In the genomic region with DNA sequence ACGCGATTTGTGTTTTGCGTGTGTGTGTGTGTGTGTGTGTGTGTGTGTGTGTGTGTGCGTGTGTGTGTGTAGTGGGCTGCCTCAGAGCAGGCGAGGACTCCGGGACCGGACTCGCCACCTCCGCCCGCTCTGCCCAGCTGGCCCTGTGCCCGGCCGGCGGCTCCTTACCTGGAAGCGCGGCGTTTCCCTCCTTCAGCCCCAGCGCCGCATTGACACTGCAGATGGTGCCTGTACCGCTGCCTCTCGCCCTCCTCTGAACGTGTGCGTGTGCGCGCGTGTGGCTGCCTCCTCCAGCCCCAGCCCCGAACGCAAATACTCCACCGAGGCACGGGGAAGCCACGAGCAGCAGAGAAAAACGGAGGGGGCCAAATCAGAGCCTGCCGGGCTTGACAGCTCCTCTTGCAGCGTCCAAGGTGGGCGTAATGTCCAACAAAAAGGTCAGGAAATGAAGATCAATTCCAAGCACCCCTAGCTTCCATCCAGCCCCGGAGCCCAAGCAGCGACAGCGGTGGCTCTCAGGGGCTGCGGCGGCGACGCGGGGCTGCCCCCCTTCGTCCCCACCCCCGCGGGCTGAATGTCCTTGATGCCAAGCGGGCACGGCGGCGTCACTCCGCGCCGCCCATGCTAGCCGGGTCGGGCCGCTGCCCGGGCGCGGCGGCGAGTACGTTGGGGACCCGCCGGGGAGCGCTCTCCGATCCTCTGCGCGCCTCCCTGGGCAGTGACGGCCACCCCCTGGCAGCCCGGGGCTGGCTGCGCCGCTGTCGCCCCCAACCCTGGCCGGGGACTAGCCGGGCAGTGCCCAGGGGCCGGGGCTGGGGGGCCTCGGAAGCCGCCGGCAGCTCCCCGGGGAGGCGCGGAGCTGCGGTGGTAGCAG, we compare ENCODE assay signal across 8 mouse cellular contexts. TPM values are rescaled to one million over a fixed set of nuclear protein-coding genes. Genes with fewer than 3 reads are reported as not detected.
A peak's percentile ranks its signal among the peaks of the same experiment; 100 is the strongest.
DNase-seq lines count a peak whose midpoint lies in the region; ATAC-seq and TF ChIP-seq lines count a peak whose summit lies in the region.

No protein-coding gene starts in this region.

- peak overlapping the region; percentile 42 for H3K4me3 ChIP-seq in spleen, adult 2 months (ENCODE audit: extremely low read depth, insufficient read depth, insufficient read length)
- H3K4me3 ChIP-seq in embryonic facial prominence, embryonic 10.5 days: peak overlapping the region; percentile 80
- H3K4me3 ChIP-seq in heart, embryonic 11.5 days (ENCODE audit: low read depth, low read length): peak overlapping the region; percentile 72
- peak overlapping the region; percentile 69 for H3K4me3 ChIP-seq in kidney, embryonic 15.5 days (replicated peaks)
- H3K4me3 ChIP-seq in liver, embryonic 11.5 days (ENCODE audit: low read depth, low read length): peak overlapping the region; percentile 70
- peak overlapping the region; percentile 95 for H3K4me3 ChIP-seq in neural tube, embryonic 12.5 days

- H3K4me2 ChIP-seq in heart, embryonic 11.5 days: peak overlapping the region; percentile 95
- H3K4me2 ChIP-seq in kidney, embryonic 15.5 days: peak overlapping the region; percentile 100
- peak overlapping the region; percentile 94 for H3K4me2 ChIP-seq in liver, embryonic 11.5 days
- peak overlapping the region; percentile 98 for H3K4me2 ChIP-seq in neural tube, embryonic 12.5 days (replicated peaks)

- no peak for TF ChIP-seq POLR2A in spleen, adult 2 months (IDR thresholded peaks at IDR 0.05; ENCODE audit: low read depth, low read length)

- 1% methylated on average over 81 of the region's 82 CpGs for WGBS in spleen, adult 2 months
- under 1% methylated on average over 82 of the region's 82 CpGs for WGBS in embryonic facial prominence, embryonic 10.5 days
- 1% methylated on average over 71 of the region's 82 CpGs for whole genome bisulfite sequencing in heart, embryonic 11.5 days (ENCODE audit: insufficient replicate concordance)
- under 1% methylated on average over 66 of the region's 82 CpGs for WGBS in kidney, embryonic 15.5 days
- WGBS in liver, embryonic 11.5 days: 1% methylated on average over 80 of the region's 82 CpGs
- under 1% methylated on average over 78 of the region's 82 CpGs for WGBS in neural tube, embryonic 12.5 days

- peaks cover 10% of the 10 kb centered on the region for H3K27me3 ChIP-seq in spleen, adult 2 months (ENCODE audit: control insufficient read depth, insufficient read depth, low read length)
- H3K27me3 ChIP-seq in embryonic facial prominence, embryonic 10.5 days (replicated peaks; ENCODE audit: low read depth, poor library complexity, severe bottlenecking): peaks cover 84% of the 10 kb centered on the region
- peaks cover 5% of the 10 kb centered on the region; the same call in 1 of the 2 replicates for H3K27me3 ChIP-seq in heart, embryonic 11.5 days (ENCODE audit: control insufficient read depth, insufficient read depth, low read length)
- H3K27me3 ChIP-seq in kidney, embryonic 15.5 days: peaks cover 95% of the 10 kb centered on the region
- H3K27me3 ChIP-seq in liver, embryonic 11.5 days (replicated peaks; ENCODE audit: control insufficient read depth, insufficient read depth, low read length): peaks cover 79% of the 10 kb centered on the region
- H3K27me3 ChIP-seq in neural tube, embryonic 12.5 days (replicated peaks): peaks cover 31% of the 10 kb centered on the region

- DNase-seq in spleen, adult 2 months (ENCODE audit: low read depth in 1 of 2, low spot score in 2 of 2): no peak
- no peak for DNase-seq in spleen, adult 18-20 months
- peak; percentile 57 for DNase-seq in embryonic facial prominence, embryonic 10.5 days (ENCODE audit: low spot score)
- no peak for DNase-seq in liver, embryonic 11.5 days (ENCODE audit: low spot score)

- no peak overlapping the region for H3K27ac ChIP-seq in spleen, adult 2 months (ENCODE audit: insufficient read depth, low read length)
- peak overlapping the region; percentile 83 for H3K27ac ChIP-seq in embryonic facial prominence, embryonic 10.5 days (replicated peaks)
- H3K27ac ChIP-seq in heart, embryonic 11.5 days (ENCODE audit: low read depth, low read length): peak overlapping the region; percentile 72
- no peak overlapping the region for H3K27ac ChIP-seq in kidney, embryonic 15.5 days
- no peak overlapping the region for H3K27ac ChIP-seq in liver, embryonic 11.5 days (ENCODE audit: low read depth, low read length)
- H3K27ac ChIP-seq in neural tube, embryonic 12.5 days: peak overlapping the region; percentile 90

- no peak for TF ChIP-seq CTCF in spleen, adult 2 months (IDR thresholded peaks at IDR 0.05; ENCODE audit: extremely low read depth, insufficient read depth, insufficient read length, insufficient replicate concordance)

- peak overlapping the region; percentile 83 for H3K9ac ChIP-seq in heart, embryonic 11.5 days (ENCODE audit: low read depth, low read length)
- peak overlapping the region; percentile 69 for H3K9ac ChIP-seq in kidney, embryonic 15.5 days
- peak overlapping the region; percentile 35 for H3K9ac ChIP-seq in liver, embryonic 11.5 days (ENCODE audit: low read depth, low read length)
- peak overlapping the region; percentile 89 for H3K9ac ChIP-seq in neural tube, embryonic 12.5 days

- H3K36me3 ChIP-seq in spleen, adult 2 months (ENCODE audit: control insufficient read depth, insufficient read depth, low read length): no peaks in the 10 kb centered on the region
- no peaks in the 10 kb centered on the region for H3K36me3 ChIP-seq in embryonic facial prominence, embryonic 10.5 days (replicated peaks)
- H3K36me3 ChIP-seq in heart, embryonic 11.5 days (ENCODE audit: control insufficient read depth, insufficient read depth, low read length): no peaks in the 10 kb centered on the region
- H3K36me3 ChIP-seq in kidney, embryonic 15.5 days: no peaks in the 10 kb centered on the region
- H3K36me3 ChIP-seq in liver, embryonic 11.5 days (ENCODE audit: control insufficient read depth, insufficient read depth, low read length): no peaks in the 10 kb centered on the region
- no peaks in the 10 kb centered on the region for H3K36me3 ChIP-seq in neural tube, embryonic 12.5 days

- no peaks in the 10 kb centered on the region for H3K9me3 ChIP-seq in embryonic facial prominence, embryonic 10.5 days
- no peaks in the 10 kb centered on the region for H3K9me3 ChIP-seq in heart, embryonic 11.5 days (replicated peaks; ENCODE audit: control insufficient read depth, low read length)
- H3K9me3 ChIP-seq in kidney, embryonic 15.5 days (replicated peaks): no peaks in the 10 kb centered on the region
- H3K9me3 ChIP-seq in liver, embryonic 11.5 days (ENCODE audit: control insufficient read depth, low read length): no peaks in the 10 kb centered on the region
- H3K9me3 ChIP-seq in neural tube, embryonic 12.5 days: no peaks in the 10 kb centered on the region

- peak; percentile 58 for ATAC-seq in heart, embryonic 11.5 days (replicated peaks; ENCODE audit: insufficient number of reproducible peaks, low FRiP score, low TSS enrichment)
- ATAC-seq in kidney, embryonic 15.5 days (replicated peaks; ENCODE audit: low FRiP score): peak; percentile 42
- peak; percentile 30; the same call in 1 of the 2 replicates for ATAC-seq in liver, embryonic 11.5 days (replicated peaks; ENCODE audit: low FRiP score)
- ATAC-seq in neural tube, embryonic 12.5 days (ENCODE audit: low FRiP score, low read depth): peak; percentile 63
- no peak for ATAC-seq in inflammation-experienced regulatory T-cells, adult 6 months

- no peaks in the 10 kb centered on the region for H3K4me1 ChIP-seq in spleen, adult 2 months (ENCODE audit: control insufficient read depth, insufficient read depth, insufficient read length)
- peaks cover 62% of the 10 kb centered on the region for H3K4me1 ChIP-seq in embryonic facial prominence, embryonic 10.5 days
- H3K4me1 ChIP-seq in heart, embryonic 11.5 days (ENCODE audit: control insufficient read depth, insufficient read depth, low read length): peaks cover 33% of the 10 kb centered on the region
- peaks cover 27% of the 10 kb centered on the region for H3K4me1 ChIP-seq in kidney, embryonic 15.5 days
- H3K4me1 ChIP-seq in liver, embryonic 11.5 days (replicated peaks; ENCODE audit: control insufficient read depth, insufficient read depth, low read length): peaks cover 4% of the 10 kb centered on the region; the same call in 1 of the 2 replicates
- H3K4me1 ChIP-seq in neural tube, embryonic 12.5 days: peaks cover 32% of the 10 kb centered on the region

RNA-seq across cellular contexts. Expression of a gene that starts 0.6 kb away (rescaled TPM):
- polyA plus RNA-seq in spleen, adult 2 months (2012; rRNA removed): 0.89 and 1.0 TPM in 2 replicates
- polyA plus RNA-seq in embryonic facial prominence, embryonic 10.5 days (2016; fragmentation: Nextera tagmentation; extraction: Ambion mirVana): 1.7 and 1.9 TPM in 2 replicates
- 9.1 and 9.3 TPM in 2 replicates for polyA plus RNA-seq in heart, embryonic 11.5 days (2014; fragmentation: Nextera tagmentation; extraction: Ambion mirVana)
- polyA plus RNA-seq in kidney, embryonic 15.5 days (2015; fragmentation: Nextera tagmentation; extraction: Ambion mirVana): 1.2 and 2.0 TPM in 2 replicates
- polyA plus RNA-seq in liver, embryonic 11.5 days (2014; fragmentation: Nextera tagmentation; extraction: Ambion mirVana): 1.4 and 1.8 TPM in 2 replicates
- polyA plus RNA-seq in neural tube, embryonic 12.5 days (2016; fragmentation: Nextera tagmentation; extraction: Ambion mirVana): 12.5 and 14.6 TPM in 2 replicates
- under 1 TPM in 1 of 3 experiments, not detected in 2; 0.09 TPM for polyA plus RNA-seq in inflammation-experienced regulatory T-cells, adult 6 months (2017; shearing (Covaris generic))

Comparison
In these comparisons a context has a peak if more than half of its experiments do, and no peak if none do; other contexts are left out.
1. H3K27ac ChIP-seq: peak in embryonic facial prominence, embryonic 10.5 days (single experiment), heart, embryonic 11.5 days (single experiment) and neural tube, embryonic 12.5 days (single experiment); none in spleen, adult 2 months (single experiment), kidney, embryonic 15.5 days (single experiment) and liver, embryonic 11.5 days (single experiment).
2. H3K4me3 ChIP-seq: peak in every context shown above with its lines; median percentile 95 in neural tube, embryonic 12.5 days; 80 in embryonic facial prominence, embryonic 10.5 days; 72 in heart, embryonic 11.5 days; 70 in liver, embryonic 11.5 days; 69 in kidney, embryonic 15.5 days; 42 in spleen, adult 2 months.
3. H3K9ac ChIP-seq: peak in every context shown above with its lines; median percentile 89 in neural tube, embryonic 12.5 days; 83 in heart, embryonic 11.5 days; 69 in kidney, embryonic 15.5 days; 35 in liver, embryonic 11.5 days.
4. Peak in every context shown above with its lines, with median percentiles within 50 percentile points of each other: H3K4me2 ChIP-seq.